Mouse (Mus musculus): ENCODE measurements around the gene Myo5c. TPM values are rescaled to one million over a fixed set of nuclear protein-coding genes. Genes with fewer than 3 reads are reported as not detected.

Gene Myo5c
- total RNA-seq, 2 experiments from 2014 or later = 0.59 to 0.81 TPM

DNA sequence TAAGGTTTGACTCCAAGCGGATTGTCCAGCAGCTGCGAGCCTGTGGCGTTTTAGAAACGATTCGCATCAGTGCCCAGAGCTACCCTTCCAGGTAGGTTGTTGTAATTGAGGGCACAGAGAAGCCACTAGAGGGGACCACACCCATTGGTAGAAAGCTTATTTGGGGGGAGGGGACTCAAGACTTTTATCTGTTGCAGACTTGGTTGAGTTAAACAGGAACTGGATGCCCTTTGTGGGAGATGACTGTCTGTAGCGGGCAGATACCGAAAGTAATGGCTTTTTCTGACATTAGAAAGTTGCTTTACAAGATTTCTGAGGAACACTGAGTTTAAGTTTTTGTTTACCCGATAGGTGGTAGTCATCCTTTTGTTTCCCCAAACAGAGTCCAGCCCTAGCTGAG is 39.7 kb downstream of the Myo5c start:
- no peak for DNase-seq (ENCODE audit: low spot score in 2 of 2)
- no peak overlapping the region for H3K4me3 ChIP-seq
- no peak overlapping the region for H3K27ac ChIP-seq
- TF ChIP-seq CTCF (conservative IDR thresholded peaks at IDR 0.05) = no peak

- TF ChIP-seq CTCF (conservative IDR thresholded peaks at IDR 0.05) = no peak
Observed at GRCm38 (mm10) chr9:75273646-75274045, 41.8 kb downstream of the Myo5c start.

GRCm38 (mm10) chr9:75274486-75274885 is 42.7 kb downstream of the Myo5c start:
- no peak for TF ChIP-seq CTCF (conservative IDR thresholded peaks at IDR 0.05)
- no peak for DNase-seq (ENCODE audit: low spot score in 2 of 2)
- H3K4me3 ChIP-seq = no peak overlapping the region
- H3K27ac ChIP-seq = no peak overlapping the region

More at GRCm38 (mm10) chr9:75273646-75274045, 41.8 kb downstream of the Myo5c start:
- H3K4me3 ChIP-seq = no peak overlapping the region
- no peak overlapping the region for H3K27ac ChIP-seq
- DNase-seq (ENCODE audit: low spot score in 2 of 2) = no peak

DNA sequence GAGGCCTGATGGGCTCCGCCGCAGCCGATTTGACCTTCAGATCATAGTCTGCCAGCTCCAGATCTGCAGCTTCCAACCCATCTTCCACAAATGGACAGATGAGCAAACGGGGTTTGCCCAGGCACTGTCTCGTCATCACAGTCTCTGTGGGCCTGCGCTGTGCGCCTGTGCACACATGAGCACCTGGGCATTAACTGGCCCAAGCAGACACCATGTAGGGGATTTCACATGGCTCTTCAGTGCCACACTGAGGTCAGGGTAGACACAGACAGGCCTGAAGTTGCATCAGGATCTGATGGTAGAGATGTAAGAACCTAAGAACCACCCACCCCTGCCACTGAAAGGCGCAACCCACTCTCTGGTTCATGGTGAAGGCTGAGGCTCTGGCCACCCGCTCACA is 43.2 kb downstream of the Myo5c start:
- peak; percentile 39 for TF ChIP-seq CTCF (conservative IDR thresholded peaks at IDR 0.05)
- no peak overlapping the region for H3K27ac ChIP-seq
- H3K4me3 ChIP-seq = no peak overlapping the region
- DNase-seq (ENCODE audit: low spot score in 2 of 2) = no peak

DNA sequence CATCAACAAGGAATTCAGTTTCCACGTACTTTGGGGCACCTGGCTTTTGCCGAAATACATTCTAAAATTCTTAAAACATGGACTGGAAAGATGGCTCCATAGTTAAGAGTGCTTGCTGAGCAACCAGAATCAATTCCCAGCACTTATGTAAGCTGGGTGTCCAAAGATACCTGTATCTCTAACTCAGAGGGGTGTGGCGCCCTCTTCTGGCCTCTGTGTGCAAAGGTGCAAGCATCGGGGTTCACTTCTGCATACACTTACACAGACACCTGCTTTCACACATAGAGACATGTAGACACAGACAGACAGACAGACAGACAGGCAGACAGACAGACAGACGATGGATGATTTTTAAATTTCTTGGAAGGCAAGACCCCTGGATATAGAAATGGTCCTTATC is 49.0 kb downstream of the Myo5c start:
- TF ChIP-seq CTCF (conservative IDR thresholded peaks at IDR 0.05) = peak; percentile 70
- no peak overlapping the region for H3K4me3 ChIP-seq
- H3K27ac ChIP-seq = no peak overlapping the region
- DNase-seq (ENCODE audit: low spot score in 2 of 2) = peak in 1 of 2 experiments; percentile 35

DNA sequence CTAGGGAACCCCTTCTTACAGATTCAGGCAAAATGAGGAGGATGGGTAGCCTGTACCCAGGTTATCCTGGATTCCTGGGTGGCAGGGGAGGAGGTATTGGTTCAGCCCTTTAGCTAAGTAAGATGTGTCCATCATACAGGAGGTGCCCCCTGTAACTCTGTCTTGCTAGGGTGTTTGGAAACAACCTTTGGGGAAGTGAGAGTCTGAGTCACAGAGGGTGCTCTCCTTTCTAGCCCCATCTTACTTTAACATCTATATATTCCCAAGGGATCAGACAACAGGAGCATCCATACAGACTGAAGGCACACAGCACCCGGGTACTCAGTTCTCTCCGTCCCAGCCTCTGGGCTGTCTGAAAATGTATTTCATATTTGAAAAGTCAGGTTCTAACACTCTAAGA is 50.4 kb downstream of the Myo5c start:
- no peak overlapping the region for H3K27ac ChIP-seq
- no peak for DNase-seq (ENCODE audit: low spot score in 2 of 2)
- H3K4me3 ChIP-seq = no peak overlapping the region
- no peak for TF ChIP-seq CTCF (conservative IDR thresholded peaks at IDR 0.05)

DNA sequence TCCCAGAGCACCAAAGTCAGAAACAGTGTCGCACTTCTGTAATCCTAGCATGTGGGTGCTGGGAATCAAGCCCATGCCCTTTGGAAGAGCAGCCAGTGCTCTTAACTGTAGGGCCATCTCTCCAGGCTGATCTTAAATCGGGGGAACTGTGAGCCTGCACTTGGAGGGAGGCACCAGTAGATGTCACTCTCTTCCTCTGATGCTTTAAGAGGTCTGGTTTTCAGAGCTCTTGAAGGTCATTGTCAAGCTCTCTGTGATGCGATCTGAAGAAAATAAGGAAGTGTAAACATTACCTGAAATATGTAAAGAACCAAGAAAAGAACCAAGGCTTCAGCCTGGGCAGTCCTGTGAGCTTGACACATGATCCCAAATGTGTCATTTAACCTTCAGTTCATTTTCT is 51.0 kb downstream of the Myo5c start:
- DNase-seq (ENCODE audit: low spot score in 2 of 2) = peak; percentile 63 to 69
- peak; percentile 96 for TF ChIP-seq CTCF (conservative IDR thresholded peaks at IDR 0.05)
- Histone ChIP-seq H3K27ac (no peak overlapping the region), H3K4me3 (no peak overlapping the region)

DNA sequence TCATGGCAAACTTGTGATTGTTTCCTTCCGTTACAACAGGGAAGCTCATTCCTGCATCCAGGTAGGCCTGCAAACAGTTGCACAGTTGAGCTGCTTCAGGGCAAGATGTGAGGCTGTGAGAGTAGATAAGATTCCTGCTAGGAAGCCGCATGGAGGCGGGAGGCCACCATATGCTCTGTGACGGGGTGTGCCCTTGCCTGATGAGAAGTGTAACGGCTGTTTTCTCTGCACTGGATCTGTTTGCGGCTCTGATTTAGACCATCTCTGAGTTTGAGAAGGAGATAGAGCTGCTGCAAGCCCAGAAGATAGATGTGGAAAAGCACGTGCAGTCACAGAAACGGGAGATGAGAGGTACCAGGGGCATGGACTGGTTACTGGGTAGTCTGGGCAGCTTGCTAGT is 51.8 kb downstream of the Myo5c start:
- DNase-seq (ENCODE audit: low spot score in 2 of 2) = no peak
- H3K27ac ChIP-seq = no peak overlapping the region
- no peak for TF ChIP-seq CTCF (conservative IDR thresholded peaks at IDR 0.05)

DNA sequence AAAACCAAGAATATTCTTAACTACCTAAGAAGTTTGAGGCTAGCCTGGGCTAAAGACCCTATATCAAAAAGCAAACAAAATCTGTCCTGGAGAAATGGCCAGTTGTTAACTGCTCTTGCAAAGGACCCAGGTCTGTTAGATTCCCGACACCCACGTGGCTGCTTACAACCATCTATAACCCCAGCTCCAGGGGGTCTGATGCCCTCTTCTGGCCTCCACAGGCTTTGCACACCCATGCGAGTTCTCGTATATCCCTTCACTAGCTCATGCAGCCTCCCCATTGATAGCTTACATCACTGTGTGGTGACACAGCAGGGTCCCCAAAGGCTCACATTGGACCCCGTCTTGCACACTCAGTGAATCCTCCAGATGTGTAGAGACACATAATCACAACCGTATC is 53.5 kb downstream of the Myo5c start:
- peak; percentile 28 for TF ChIP-seq CTCF (conservative IDR thresholded peaks at IDR 0.05)
- Histone ChIP-seq H3K27ac (no peak overlapping the region), H3K4me3 (no peak overlapping the region)
- DNase-seq (ENCODE audit: low spot score in 2 of 2) = no peak

More for the DNA sequence above, 51.8 kb downstream of the Myo5c start:
- no peak overlapping the region for H3K4me3 ChIP-seq

GRCm38 (mm10) chr9:75287636-75288035 is 55.8 kb downstream of the Myo5c start:
- H3K27ac ChIP-seq = no peak overlapping the region
- DNase-seq (ENCODE audit: low spot score in 2 of 2) = no peak
- no peak for TF ChIP-seq CTCF (conservative IDR thresholded peaks at IDR 0.05)
- no peak overlapping the region for H3K4me3 ChIP-seq

DNA sequence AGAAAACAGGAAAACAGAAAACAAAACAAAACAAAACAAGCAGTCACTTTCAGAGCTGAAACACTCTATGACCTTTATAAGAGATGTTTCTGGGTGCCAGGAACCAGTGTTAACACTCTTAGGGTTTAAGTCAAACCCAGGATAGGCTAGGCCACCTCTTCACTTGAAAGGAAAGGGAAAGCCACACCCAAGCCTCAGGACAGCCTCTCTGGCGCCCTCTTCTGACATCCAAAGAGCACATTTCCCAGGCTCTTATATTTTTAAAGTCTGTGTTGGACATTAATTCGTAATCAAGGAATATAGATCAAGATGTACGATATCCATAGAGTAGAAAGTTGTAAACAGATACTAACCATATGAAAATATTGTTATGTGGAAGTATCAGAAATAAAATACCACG is 57.7 kb downstream of the Myo5c start:
- TF ChIP-seq CTCF (conservative IDR thresholded peaks at IDR 0.05) = peak; percentile 76
- Histone ChIP-seq H3K4me3 (no peak overlapping the region), H3K27ac (no peak overlapping the region)
- no peak for DNase-seq (ENCODE audit: low spot score in 2 of 2)

DNA sequence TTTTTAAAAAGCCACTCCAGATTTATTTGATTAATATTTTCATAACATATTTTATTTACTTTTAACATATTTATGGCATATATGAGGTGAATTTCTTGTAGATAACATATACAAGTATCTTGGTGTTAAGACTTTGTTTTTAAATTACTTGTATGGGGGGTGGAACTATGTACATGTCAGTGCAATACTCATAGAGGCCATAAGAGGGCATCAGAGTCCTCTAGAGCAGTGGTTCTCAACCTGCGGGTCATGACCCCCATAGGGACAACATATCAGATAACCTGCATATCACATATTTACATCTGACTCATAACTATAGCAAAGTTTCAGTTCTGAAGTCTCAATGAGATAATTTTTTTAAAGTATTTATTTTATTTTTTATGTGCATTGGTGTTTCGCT is 67.5 kb downstream of the Myo5c start:
- DNase-seq (ENCODE audit: low spot score in 2 of 2) = no peak
- H3K27ac ChIP-seq = no peak overlapping the region
- H3K4me3 ChIP-seq = no peak overlapping the region
- peak; percentile 75 for TF ChIP-seq CTCF (conservative IDR thresholded peaks at IDR 0.05)

DNA sequence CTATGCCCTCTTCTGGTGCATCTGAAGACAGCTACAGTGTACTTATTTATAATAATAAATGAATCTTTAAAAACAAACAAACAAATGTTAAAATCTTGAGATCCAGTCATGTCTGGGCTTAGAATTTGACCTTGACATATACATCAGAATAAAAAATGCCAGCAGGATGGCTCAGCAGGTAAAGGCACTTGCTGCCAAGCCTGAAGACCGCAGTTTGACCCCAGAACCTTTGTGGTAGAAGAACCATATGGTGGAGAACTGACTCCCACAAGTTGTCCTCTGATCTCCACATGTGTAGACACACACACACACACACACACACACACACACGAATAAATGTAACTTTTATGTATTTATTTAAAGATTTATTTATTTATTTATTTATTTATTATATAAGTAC is 71.2 kb downstream of the Myo5c start:
- Histone ChIP-seq H3K27ac (no peak overlapping the region), H3K4me3 (no peak overlapping the region)
- TF ChIP-seq CTCF (conservative IDR thresholded peaks at IDR 0.05) = no peak
- DNase-seq (ENCODE audit: low spot score in 2 of 2) = no peak

- Histone ChIP-seq H3K4me3 (no peak overlapping the region), H3K27ac (no peak overlapping the region)
- TF ChIP-seq CTCF (conservative IDR thresholded peaks at IDR 0.05) = no peak
- no peak for DNase-seq (ENCODE audit: low spot score in 2 of 2)
Observed at GRCm38 (mm10) chr9:75303701-75304261, 72.0 kb downstream of the Myo5c start.

DNA sequence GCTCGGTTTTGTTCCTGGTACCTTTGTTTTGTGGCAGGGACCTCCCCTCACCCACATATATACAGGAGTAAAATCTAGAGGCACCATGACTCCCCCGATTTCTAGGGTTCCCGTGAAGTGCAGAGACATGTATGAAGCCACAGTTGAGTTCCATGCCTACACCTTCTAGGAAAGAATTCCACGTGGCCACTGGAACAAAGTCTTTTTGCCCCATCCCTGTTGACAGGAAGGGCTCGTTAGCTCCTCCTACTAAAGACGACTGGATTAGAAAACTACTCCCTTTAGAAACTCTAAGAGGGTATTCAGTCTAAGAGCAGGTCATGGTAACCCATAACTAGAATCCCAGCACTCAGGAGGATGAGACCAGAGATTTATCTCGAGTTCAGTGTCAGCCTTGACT is 72.5 kb downstream of the Myo5c start:
- no peak for TF ChIP-seq CTCF (conservative IDR thresholded peaks at IDR 0.05)
- DNase-seq (ENCODE audit: low spot score in 2 of 2) = no peak
- H3K4me3 ChIP-seq = no peak overlapping the region
- H3K27ac ChIP-seq = no peak overlapping the region

All from layer of hippocampus, adult 2 months (tissue).